Mouse (Mus musculus) mature B cell (primary cell): ENCODE data around the gene Nr2f6.

Experiments used
- in situ Hi-C: fragments of 300-500 bp; cut with MboI; formaldehyde crosslinking; loops from 2 replicates; pipeline ENCODE4 v1.14.3; 2019

The Nr2f6 gene

GRCm38 (mm10) chr8:71381421-71381970 lies at the start of gene Nr2f6:
Nr2f6 (minus strand) TSS chr8:71381960.
- in situ Hi-C loops: no loop called here

GRCm38 (mm10) chr8:71422121-71422520 lies 40.4 kb upstream of the Nr2f6 start:
- in situ Hi-C loops: no loop called here

DNA sequence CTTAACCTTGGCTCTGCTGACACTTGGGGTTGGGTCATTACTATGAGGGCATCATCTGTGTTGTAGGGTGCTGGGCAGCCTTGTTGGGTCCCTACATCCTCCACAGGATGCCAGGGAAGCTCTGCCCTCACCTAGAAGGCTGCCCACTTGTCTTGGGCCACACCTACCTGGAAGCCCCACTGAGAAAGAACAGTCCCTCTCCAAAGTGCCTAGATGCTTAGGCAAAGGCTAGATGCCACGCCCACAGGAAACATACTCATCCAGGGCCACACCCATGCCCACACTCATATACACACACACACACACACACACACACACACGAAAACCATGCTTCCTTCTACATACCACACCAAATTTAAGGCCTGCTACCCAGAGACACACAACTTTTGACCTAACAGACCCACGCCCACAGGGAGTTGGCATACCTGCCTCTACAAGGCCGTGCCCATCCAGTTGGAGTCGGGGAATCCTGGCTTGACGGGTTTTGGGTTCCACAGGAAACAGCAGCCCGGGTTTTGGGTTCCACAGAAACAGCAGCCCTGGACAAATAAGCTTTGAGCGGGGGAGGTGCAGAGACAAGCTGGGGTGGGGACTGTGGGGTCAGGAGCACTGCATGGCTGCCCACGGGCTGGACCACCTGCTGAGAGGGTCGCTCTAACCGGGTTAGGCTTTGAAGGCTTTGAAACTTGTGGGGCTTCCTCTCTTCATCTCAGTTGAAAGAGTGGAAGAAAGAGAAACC lies 29.9 kb upstream of the Nr2f6 start:
- in situ Hi-C loops: no loop called here

- in situ Hi-C loops: no loop called here
These were observed 26.5 kb upstream of the Nr2f6 start for GRCm38 (mm10) chr8:71408231-71408630.

DNA sequence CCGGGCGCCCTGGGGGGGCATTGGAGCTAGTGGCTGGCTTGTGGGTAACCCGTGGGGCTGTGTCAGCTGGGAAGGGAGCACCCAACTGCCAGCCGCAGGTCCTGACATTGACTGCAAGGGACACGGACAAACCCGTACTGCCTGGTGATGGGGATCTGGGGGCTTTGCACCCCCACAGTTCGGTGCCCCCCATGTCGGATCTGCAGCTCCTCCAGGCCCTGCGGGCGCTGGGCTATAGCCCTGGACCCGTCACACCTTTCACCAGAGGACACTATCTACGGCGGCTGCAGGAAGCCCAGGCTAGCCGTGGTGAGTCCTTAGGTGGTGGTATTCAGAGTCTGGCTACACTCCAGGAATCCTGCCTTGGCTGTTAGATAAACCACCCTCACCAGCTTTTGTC lies 25.7 kb upstream of the Nr2f6 start:
- in situ Hi-C loops: no loop called here

GRCm38 (mm10) chr8:71406099-71407015 lies 24.6 kb upstream of the Nr2f6 start:
- in situ Hi-C loops: no loop called here

DNA sequence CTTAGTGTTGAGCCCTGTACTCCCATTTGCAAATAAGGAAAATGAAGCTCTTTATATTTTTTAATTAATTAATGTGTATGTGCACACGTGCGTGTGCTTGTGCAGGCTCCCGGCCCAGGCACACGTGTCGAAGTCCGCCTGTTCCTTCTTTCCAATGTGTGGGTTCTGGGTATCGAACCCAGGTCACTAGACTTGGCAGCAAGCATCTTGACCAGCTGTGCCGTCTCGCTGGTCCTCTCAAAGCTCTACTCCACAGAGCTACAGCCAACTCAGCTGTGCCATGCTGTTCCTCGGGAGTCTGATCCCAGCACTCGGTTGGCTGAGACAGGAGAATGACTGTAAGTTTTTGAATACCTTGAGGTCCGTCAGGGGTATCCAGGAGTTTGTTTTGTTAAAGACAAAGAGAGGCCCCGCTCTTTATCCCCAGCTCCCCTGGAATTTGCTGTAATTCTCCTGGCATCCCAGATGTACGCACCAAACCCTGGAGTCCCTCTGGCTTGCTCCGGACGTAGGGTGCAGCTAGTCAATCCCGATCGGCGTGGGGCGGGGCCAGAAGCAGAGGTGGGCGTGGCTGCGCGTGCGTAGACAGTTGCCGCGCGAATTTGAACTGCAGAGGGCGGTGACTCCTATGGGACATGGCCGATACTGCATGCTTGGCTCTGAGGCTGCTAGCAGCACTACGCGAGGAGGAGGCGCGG lies 23.8 kb upstream of the Nr2f6 start, which contains the start of gene Ankle1:
TSS of gene Ankle1 (plus strand) at position 610 of the 698 bp plus-strand sequence.
- in situ Hi-C loops: no loop called here

DNA sequence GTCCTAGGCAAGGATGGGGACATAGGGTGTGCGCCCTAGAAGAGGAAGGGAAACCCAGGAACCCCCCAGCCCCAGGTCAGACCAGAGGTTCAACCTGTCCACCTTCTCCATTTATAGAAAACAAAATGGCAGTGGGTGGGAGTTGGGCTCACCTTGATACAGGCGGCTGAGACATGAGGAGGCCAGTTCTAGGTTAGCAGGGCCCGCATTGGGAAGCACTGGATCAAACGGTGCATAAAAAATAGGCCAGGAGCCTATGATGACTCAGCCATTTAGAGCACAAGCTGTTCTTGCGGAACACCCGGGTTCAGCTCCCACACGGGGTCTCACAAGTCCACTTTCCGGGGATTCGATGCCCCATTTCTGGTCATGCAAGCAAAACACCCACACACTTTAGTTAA lies 23.2 kb upstream of the Nr2f6 start:
- in situ Hi-C loops: no loop called here

DNA sequence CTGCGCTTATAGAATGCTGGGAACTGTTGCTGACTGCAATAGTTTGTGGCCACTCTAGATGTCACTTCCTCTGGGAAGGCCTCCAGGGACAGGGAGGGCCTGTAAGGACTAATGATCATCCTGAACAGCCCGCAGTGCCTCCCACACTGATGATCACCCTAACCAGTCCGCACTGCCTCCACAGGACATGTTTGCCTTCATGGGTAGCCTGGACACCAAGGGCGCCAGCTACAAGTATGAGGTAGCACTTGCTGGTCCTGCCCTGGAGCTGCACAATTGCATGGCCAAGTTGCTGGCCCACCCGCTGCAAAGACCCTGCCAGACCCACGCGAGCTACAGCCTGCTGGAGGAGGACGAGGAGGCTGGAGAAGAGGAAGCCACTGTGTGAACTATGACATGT lies 22.3 kb upstream of the Nr2f6 start:
- in situ Hi-C loops: no loop called here

GRCm38 (mm10) chr8:71403107-71403885 lies 21.5 kb upstream of the Nr2f6 start:
- in situ Hi-C loops: no loop called here

DNA sequence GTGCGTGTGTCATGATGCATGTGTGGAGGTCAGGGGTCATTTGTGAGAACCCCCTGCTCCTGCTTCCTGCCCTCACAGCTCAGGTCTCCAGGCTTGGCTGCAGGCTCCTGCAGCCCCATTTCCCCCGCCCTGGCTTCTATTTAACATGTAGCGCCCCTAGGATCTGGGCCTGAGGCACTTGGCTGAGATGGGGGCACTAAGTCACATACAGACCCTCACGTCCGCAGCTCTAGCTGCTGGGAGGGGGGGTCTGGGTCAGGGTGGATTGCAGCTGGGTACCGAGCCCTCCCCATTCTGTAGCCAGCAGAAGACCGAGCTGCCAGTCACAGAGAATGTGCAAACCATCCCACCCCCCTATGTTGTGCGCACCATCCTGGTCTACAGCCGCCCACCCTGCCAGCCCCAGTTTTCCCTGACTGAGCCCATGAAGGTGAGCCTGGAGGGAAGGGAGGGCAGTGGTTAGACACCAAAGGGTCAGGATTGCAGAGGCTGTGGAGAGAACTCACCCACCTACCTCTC lies 20.7 kb upstream of the Nr2f6 start:
- in situ Hi-C loops: no loop called here

GRCm38 (mm10) chr8:71401454-71401853 lies 19.7 kb upstream of the Nr2f6 start:
- in situ Hi-C loops: no loop called here

GRCm38 (mm10) chr8:71400826-71401225 lies 19.1 kb upstream of the Nr2f6 start:
- in situ Hi-C loops: no loop called here

DNA sequence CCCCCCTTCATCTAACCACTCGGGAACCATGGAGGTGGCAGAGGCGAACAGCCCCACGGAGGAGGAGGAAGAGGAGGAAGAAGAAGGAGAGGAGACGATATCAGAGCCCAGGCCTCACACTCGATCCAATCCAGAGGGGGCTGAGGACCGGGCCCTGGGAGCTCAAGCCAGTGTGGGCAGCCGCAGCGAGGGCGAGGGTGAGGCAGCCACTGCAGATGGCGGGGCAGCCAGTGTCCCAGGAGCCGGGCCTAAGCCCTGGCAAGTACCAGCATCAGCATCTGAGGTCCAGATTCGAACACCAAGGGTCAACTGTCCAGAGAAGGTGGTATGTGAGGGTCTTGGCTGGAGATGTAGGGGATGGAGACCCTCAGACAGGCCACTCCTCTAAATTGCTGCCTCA lies 15.9 kb upstream of the Nr2f6 start:
- in situ Hi-C loops: no loop called here

DNA sequence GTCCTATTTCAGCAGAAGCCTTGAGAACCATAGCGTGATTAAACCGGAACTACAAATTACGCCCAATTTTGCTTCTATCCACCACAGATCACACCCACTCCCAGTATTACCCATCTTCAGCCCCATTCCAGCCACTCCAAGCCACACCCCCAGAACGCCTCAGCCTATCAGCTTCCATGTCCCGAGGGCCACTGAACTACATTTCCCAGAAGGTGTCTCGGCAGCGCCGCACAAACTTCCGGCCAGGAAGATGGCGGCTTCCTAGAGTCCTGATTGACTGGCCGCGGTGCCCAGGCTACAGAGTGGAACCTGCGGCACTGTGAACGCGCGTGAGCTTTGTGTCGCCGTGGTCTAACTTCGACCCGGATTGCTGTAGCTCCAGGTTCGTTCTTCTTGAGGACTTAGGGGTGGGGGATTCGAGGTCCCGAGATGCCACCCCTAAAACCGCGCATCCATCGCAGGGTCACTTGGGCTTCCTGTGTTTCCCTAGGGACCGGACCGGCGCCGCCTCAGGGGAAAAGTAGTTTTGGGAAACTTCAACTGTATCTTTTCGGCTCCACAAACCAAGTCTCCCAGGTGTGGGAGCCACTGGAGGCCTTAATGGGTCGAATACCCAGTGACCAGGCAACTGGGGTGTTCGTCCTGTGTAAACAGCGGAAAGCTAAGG lies 15.0 kb upstream of the Nr2f6 start, which contains the start of gene Babam1:
TSS of gene Babam1 (plus strand) at position 223 of the 667 bp plus-strand sequence.
- in situ Hi-C loops: no loop called here

- in situ Hi-C loops: no loop called here
These were observed 13.9 kb upstream of the Nr2f6 start, which contains the start of gene Ushbp1 for GRCm38 (mm10) chr8:71395629-71396028. Ushbp1 (minus strand) TSS chr8:71395802.

DNA sequence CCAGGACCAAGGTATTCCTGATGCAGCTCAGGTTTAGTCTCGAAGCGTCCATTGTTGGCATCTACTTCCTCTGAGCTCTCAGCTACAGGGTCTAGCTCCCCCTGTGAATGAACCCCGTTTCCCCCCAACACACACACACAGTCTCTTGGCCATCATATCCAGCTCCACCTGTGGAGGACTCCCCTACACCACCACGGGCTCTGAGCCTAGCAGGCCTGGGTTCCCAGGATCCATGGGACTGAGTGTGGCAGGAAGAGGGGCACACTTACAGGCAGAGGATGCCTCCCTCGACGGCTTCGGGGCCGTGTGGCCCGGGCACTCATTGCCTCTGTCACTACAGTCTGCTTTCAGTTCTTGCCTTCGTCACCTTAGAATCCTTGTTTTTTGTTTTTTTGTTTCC lies 13.3 kb upstream of the Nr2f6 start:
- in situ Hi-C loops: no loop called here

GRCm38 (mm10) chr8:71394481-71394880 lies 12.7 kb upstream of the Nr2f6 start:
- in situ Hi-C loops: no loop called here

DNA sequence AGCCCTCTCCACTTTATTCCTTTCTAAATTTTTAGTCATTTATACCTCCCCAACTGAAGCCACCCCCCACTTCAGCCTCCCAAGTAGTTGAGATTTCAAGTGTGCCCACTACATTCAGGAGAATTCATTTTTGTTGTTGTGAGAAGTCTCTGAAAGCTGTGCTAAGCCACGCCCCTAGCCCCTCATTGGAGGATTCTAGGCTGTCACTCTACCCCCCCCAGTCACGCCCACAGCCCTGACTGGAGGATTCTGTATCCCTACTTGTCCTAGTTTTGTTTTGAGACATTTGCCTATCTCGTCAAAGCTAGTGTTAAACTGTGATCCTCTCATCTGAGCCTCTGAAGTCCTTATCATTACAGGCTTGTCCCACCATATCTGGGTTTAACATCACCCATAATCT lies 11.1 kb upstream of the Nr2f6 start:
- in situ Hi-C loops: no loop called here

GRCm38 (mm10) chr8:71392391-71392790 lies 10.6 kb upstream of the Nr2f6 start:
- in situ Hi-C loops: no loop called here
